Mouse (Mus musculus) adipose tissue, adult 10 weeks (tissue): ENCODE data around the gene Yipf2. TPM values are rescaled to one million over a fixed set of nuclear protein-coding genes. Genes with fewer than 3 reads are reported as not detected.

ENCODE experiments used
- polyA plus RNA-seq: library from polyadenylated mRNA; stranded (reverse); fragments of 350-450 nt; fragmentation: Illumina TruSeq; extraction: RNeasy Lipid Tissue Mini Kit (QIAGEN cat#74804); gene quantifications from one replicate; pipeline ENCODE4 v1.2.3, GENCODE M21; 2014; ENCODE audit warnings: low read depth, low replicate concordance

Yipf2 gene
- 67.9 TPM for polyA plus RNA-seq

DNA sequence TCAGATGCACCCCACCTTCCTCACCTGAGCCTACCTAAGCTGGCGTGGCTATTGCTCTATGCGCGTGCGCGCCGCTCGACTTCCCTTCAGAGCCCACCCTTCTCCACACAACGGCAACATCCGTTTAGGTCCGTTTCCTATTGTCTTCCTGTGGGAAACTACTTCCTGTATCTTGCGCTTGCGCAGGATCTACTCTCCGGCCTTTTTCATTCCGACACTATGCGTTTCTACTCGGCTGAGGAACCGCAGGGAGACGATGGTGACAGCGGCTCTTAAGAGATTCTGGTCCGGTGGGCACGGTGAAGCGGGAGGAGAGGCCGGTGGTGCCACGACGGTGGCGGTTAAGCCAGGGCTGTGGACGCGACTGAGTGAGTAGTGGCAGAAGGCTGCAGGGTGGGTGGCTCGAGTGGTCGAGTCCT is at the start of gene Yipf2, which contains the start of gene Timm29:
TSS of gene Yipf2 (minus strand) at position 126 of the 419 bp plus-strand sequence.
TSS of gene Timm29 (plus strand) at position 20 of the 419 bp plus-strand sequence.

DNA sequence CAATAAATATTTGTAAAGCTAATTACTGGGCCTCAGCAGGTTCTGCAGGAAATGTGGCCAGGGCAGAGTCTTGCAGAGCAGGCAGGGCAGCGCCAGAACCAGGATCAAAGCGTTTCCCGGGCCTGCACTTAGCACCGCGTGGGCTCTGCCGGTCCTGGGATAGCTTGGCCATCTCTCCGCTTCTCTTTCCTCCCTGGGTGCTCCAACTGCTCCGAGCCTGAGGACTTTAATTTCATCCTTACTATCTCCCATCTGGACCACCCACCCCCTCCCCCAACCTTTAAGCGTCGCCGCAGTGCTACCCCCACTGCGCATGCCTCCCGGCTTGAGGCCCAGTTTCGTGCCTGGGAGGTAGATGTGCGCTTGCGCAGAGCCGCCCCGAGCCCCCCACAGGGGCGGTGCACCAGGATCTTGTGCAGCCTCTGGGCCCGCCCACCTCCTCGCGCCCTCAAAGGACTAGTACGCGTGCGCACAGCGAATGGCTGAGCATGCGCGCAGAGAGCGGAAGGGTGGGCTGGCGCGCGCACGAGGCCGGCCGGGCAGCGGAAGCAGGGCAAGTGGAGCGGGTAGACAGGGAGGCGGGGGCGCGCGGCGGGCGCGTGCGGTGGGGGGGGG is 23.1 kb upstream of the Yipf2 start, which contains the start of gene Smarca4:
TSS of gene Smarca4 (plus strand) at position 553 of the 615 bp plus-strand sequence.

GRCm38 (mm10) chr9:21546789-21547074 is 45.9 kb downstream of the Yipf2 start, which contains the start of gene Carm1:
TSS of gene Carm1 (plus strand) at chr9:21546894.

Other genes with a start within 250 kb of the Yipf2 start
- gene Ilf3, start 225.0 kb downstream of the Yipf2 start, polyA plus RNA-seq = 44.6 TPM
- 10.2 TPM for gene Qtrt1, start 181.0 kb downstream of the Yipf2 start, polyA plus RNA-seq
- 77.4 TPM for gene Dnm2, start 167.9 kb downstream of the Yipf2 start, polyA plus RNA-seq
- gene Tmed1, start 82.6 kb downstream of the Yipf2 start, polyA plus RNA-seq = 25.3 TPM
- gene AB124611, start 66.7 kb downstream of the Yipf2 start, polyA plus RNA-seq = 5.3 TPM
- 34.6 TPM for gene Carm1, start 45.9 kb downstream of the Yipf2 start, polyA plus RNA-seq
- 34.9 TPM for gene Timm29, start 106 bp downstream of the Yipf2 start, polyA plus RNA-seq
- gene Smarca4, start 23.3 kb upstream of the Yipf2 start, polyA plus RNA-seq = 40.6 TPM
- gene Ldlr, start 130.7 kb upstream of the Yipf2 start, polyA plus RNA-seq = 20.8 TPM
- 2.0 TPM for gene Spc24, start 167.5 kb upstream of the Yipf2 start, polyA plus RNA-seq
- 19.9 TPM for gene Kank2, start 205.9 kb upstream of the Yipf2 start, polyA plus RNA-seq
- gene Angptl8, start 242.7 kb upstream of the Yipf2 start, polyA plus RNA-seq = 3.0 TPM